Mouse (Mus musculus): ENCODE results near the gene Gmppa.
A peak's percentile ranks its signal among the peaks of the same experiment; 100 is the strongest.

Gmppa gene

GRCm38 (mm10) chr1:75455433-75455832 is 19.7 kb downstream of the Gmppa start:
- DNase-seq (ENCODE audit: low spot score in 2 of 2), result no peak

GRCm38 (mm10) chr1:75455948-75456347 is 20.2 kb downstream of the Gmppa start:
- DNase-seq (ENCODE audit: low spot score in 2 of 2), result no peak

- no peak for DNase-seq (ENCODE audit: low spot score in 2 of 2)
Observed at GRCm38 (mm10) chr1:75456746-75457564, 21.2 kb downstream of the Gmppa start.

- DNase-seq (ENCODE audit: low spot score in 2 of 2), result no peak
Observed at GRCm38 (mm10) chr1:75457710-75458024, 21.9 kb downstream of the Gmppa start.

GRCm38 (mm10) chr1:75458025-75458788 is 22.5 kb downstream of the Gmppa start:
- no peak for DNase-seq (ENCODE audit: low spot score in 2 of 2)

GRCm38 (mm10) chr1:75458789-75459684 is 23.3 kb downstream of the Gmppa start:
- DNase-seq (ENCODE audit: low spot score in 2 of 2), result no peak

- DNase-seq (ENCODE audit: low spot score in 2 of 2), result no peak
Observed at GRCm38 (mm10) chr1:75460297-75460696, 24.6 kb downstream of the Gmppa start.

- no peak for DNase-seq (ENCODE audit: low spot score in 2 of 2)
Observed at GRCm38 (mm10) chr1:75462636-75463035, 26.9 kb downstream of the Gmppa start.

- DNase-seq (ENCODE audit: low spot score in 2 of 2), result no peak
Observed at GRCm38 (mm10) chr1:75463652-75464204, 28.0 kb downstream of the Gmppa start.

GRCm38 (mm10) chr1:75467215-75467927 is 31.6 kb downstream of the Gmppa start:
- peak; percentile 42 to 58 for DNase-seq (ENCODE audit: low spot score in 2 of 2)

- DNase-seq (ENCODE audit: low spot score in 2 of 2), result no peak
Observed at GRCm38 (mm10) chr1:75469287-75469825, 33.6 kb downstream of the Gmppa start.

- no peak for DNase-seq (ENCODE audit: low spot score in 2 of 2)
Observed at GRCm38 (mm10) chr1:75476441-75476840, 40.7 kb downstream of the Gmppa start.

- DNase-seq (ENCODE audit: low spot score in 2 of 2), result peak; percentile 73 to 78
Observed at GRCm38 (mm10) chr1:75477264-75477965, 41.7 kb downstream of the Gmppa start.

- no peak for DNase-seq (ENCODE audit: low spot score in 2 of 2)
Observed at GRCm38 (mm10) chr1:75477966-75478290, 42.2 kb downstream of the Gmppa start.

- peak; percentile 32 for DNase-seq (ENCODE audit: low spot score in 2 of 2)
Observed at GRCm38 (mm10) chr1:75478497-75478896, 42.8 kb downstream of the Gmppa start.

- peak; percentile 93 to 94 for DNase-seq (ENCODE audit: low spot score in 2 of 2)
Observed at GRCm38 (mm10) chr1:75478916-75479634, 43.3 kb downstream of the Gmppa start, which contains the start of the genes Chpf and Tmem198. Gene Chpf, minus strand, starts transcription at chr1:75479307. Gene Tmem198, plus strand, starts transcription at chr1:75479532.

GRCm38 (mm10) chr1:75479635-75479989 is 43.9 kb downstream of the Gmppa start:
- no peak for DNase-seq (ENCODE audit: low spot score in 2 of 2)

- no peak for DNase-seq (ENCODE audit: low spot score in 2 of 2)
Observed at GRCm38 (mm10) chr1:75480036-75480435, 44.3 kb downstream of the Gmppa start.

GRCm38 (mm10) chr1:75480735-75481134 is 45.0 kb downstream of the Gmppa start:
- no peak for DNase-seq (ENCODE audit: low spot score in 2 of 2)

- DNase-seq (ENCODE audit: low spot score in 2 of 2), result no peak
Observed at GRCm38 (mm10) chr1:75486561-75486960, 50.8 kb downstream of the Gmppa start.
